ENCODE assay signal across 17 mouse cellular contexts in the genomic region with DNA sequence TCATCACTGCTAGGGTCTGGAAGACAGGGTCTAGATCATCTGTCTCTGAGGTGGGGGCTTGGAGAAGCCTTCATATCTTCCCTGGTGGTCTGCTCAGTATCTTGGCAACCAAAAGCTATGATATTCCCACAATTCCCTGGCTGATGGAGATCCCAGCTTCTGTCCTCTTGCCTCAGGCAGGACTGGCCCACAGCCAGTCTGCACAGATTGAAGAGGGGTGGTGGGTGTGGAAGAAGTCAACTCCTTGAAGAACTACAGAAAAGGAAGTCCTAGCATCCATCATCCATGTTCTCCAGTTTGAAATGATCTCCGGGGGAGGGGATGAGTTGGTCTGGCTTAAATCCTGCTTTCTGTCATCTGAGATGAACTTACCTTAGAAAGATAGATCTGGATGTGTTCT.
DNase-seq lines count a peak whose midpoint lies in the region.
"Had no signal": no experiment of that assay in that cellular context is flagged by ENCODE, and none has a peak within 500 bp of the region (broad histone marks: within the 10 kb centered on the region; RNA-seq: fewer than 3 reads in every experiment).

No protein-coding gene starts in this region.

- peak; percentile 44 to 67 for DNase-seq in cerebellum, postnatal 10 days
- no peak for DNase-seq in cerebellum, adult 8-10 months
- DNase-seq in frontal cortex, postnatal 36 days (ENCODE audit: low spot score in 2 of 2) = peak; percentile 29 to 43
- DNase-seq in frontal cortex, postnatal 10 days (ENCODE audit: low spot score in 2 of 2) = no peak
- DNase-seq in left cerebral cortex, postnatal 4 days = peak; percentile 64
- no peak for DNase-seq in left cerebral cortex, adult 9 months (ENCODE audit: low spot score in 2 of 2)
- DNase-seq: adrenal gland, postnatal 10 days; adrenal gland, postnatal 36 days; cerebellum, adult 11 months; cerebellum, adult 2 months; cerebellum, postnatal 36 days; embryo, embryonic 11 days; gastrocnemius, postnatal 10 days; gastrocnemius, postnatal 36 days; heart, adult 2 months; heart, postnatal 14 days; heart, postnatal 4 days had no signal

- intact Hi-C loops in left cerebral cortex, postnatal 4 days (cut with DNase I) = no loop called here

Comparison
In these comparisons a context has a peak if more than half of its experiments do, and no peak if none do; other contexts are left out.
1. DNase-seq: peak in cerebellum, postnatal 10 days (2 of 2), frontal cortex, postnatal 36 days (2 of 2) and left cerebral cortex, postnatal 4 days (single experiment); none in cerebellum, adult 8-10 months (single experiment), frontal cortex, postnatal 10 days (0 of 2) and left cerebral cortex, adult 9 months (0 of 2).